Mouse (Mus musculus): ENCODE results near the gene Lrba. TPM values are rescaled to one million over a fixed set of nuclear protein-coding genes. Genes with fewer than 3 reads are reported as not detected.

Lrba gene
- polyA plus RNA-seq, 1 experiment from 2014 or later = 2.8 TPM

DNA sequence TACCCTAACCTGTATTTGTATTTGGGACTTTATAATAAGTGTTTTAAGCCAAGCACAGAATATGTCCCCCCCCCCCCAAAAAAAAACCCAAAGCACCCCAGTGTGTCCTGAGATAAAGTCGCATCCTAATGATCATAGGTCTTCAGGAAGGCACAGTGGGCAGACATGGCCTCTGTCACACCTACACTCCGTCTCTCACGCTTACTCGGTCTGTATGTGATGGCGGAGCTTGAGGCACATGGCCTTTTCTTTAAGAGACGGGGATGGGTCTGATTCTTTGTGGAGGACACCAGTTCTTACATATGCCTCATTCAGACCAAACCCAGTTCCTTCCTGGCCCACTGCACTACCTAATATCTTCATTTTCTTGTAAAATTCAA lies 537.5 kb downstream of the Lrba start:
- Histone ChIP-seq H3K9me3 (replicated peaks; ENCODE audit: control insufficient read depth, low read length) (no peaks in the 10 kb centered on the region), H3K36me3 (ENCODE audit: control insufficient read depth, insufficient read depth) (no peaks in the 10 kb centered on the region), H3K4me1 (ENCODE audit: control insufficient read depth, low read depth, low read length) (no peaks in the 10 kb centered on the region), H3K27ac (ENCODE audit: low read length) (no peak overlapping the region), H3K4me3 (ENCODE audit: low read depth, low read length) (no peak overlapping the region), H3K9ac (ENCODE audit: low read depth, low read length) (no peak overlapping the region), H3K27me3 (ENCODE audit: control insufficient read depth, insufficient read depth, low read depth, low read length) (no peaks in the 10 kb centered on the region), H3K4me2 (ENCODE audit: low read depth, low read length) (no peak overlapping the region)
- 77% methylated on average over 6 of the region's 6 CpGs for WGBS (ENCODE audit: insufficient replicate concordance)
- no peak for ATAC-seq (ENCODE audit: low read depth)

DNA sequence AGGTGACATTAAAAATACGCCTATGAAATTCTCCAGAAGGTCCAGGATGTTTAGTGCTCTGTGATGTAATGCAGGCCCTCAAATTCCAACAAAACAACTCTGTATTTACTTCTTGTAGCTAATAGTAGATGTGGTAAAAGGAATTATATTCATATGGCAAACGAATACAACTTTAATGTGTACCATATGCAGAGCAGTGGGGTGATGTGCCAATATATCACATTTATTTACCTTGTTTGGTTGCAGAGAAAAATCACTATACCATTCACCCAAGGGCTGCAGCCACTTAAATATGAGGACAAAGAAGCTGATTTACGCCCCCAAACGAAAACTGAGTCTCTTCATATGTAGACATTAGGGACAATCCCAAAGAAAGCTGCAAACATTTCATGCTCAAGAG lies 538.0 kb downstream of the Lrba start:
- H3K36me3 ChIP-seq (ENCODE audit: control insufficient read depth, insufficient read depth) = no peaks in the 10 kb centered on the region
- H3K27ac ChIP-seq (ENCODE audit: low read length) = no peak overlapping the region
- H3K4me3 ChIP-seq (ENCODE audit: low read depth, low read length) = no peak overlapping the region
- H3K4me2 ChIP-seq (ENCODE audit: low read depth, low read length) = no peak overlapping the region
- H3K4me1 ChIP-seq (ENCODE audit: control insufficient read depth, low read depth, low read length) = no peaks in the 10 kb centered on the region
- no peak overlapping the region for H3K9ac ChIP-seq (ENCODE audit: low read depth, low read length)
- WGBS (ENCODE audit: insufficient replicate concordance) = 64% methylated on average over 4 of the region's 4 CpGs
- no peaks in the 10 kb centered on the region for H3K9me3 ChIP-seq (replicated peaks; ENCODE audit: control insufficient read depth, low read length)
- no peak for ATAC-seq (ENCODE audit: low read depth)
- no peaks in the 10 kb centered on the region for H3K27me3 ChIP-seq (ENCODE audit: control insufficient read depth, insufficient read depth, low read depth, low read length)

DNA sequence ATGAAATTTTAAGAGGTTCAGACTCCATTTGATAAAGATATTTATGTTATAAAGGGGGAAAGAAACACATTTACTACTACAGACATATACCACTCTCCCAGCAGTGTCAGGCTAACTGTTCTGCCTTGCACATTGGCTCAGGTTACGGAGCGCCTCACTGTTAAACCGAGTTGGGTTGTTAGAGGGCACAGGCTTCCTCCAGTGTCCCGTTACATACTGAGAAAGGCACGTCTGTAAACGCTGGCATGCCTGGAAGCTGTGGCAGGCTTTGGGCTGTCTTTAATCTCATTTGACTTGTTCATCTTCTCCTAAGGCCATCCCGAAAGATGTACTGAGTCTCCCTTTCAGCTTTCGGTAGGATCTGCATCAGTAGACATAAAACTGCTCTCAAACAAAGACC lies 544.1 kb downstream of the Lrba start:
- no peak for ATAC-seq (ENCODE audit: low read depth)
- no peaks in the 10 kb centered on the region for H3K27me3 ChIP-seq (ENCODE audit: control insufficient read depth, insufficient read depth, low read depth, low read length)
- H3K4me3 ChIP-seq (ENCODE audit: low read depth, low read length) = no peak overlapping the region
- no peaks in the 10 kb centered on the region for H3K4me1 ChIP-seq (ENCODE audit: control insufficient read depth, low read depth, low read length)
- H3K36me3 ChIP-seq (ENCODE audit: control insufficient read depth, insufficient read depth) = no peaks in the 10 kb centered on the region
- no peak overlapping the region for H3K4me2 ChIP-seq (ENCODE audit: low read depth, low read length)
- no peak overlapping the region for H3K9ac ChIP-seq (ENCODE audit: low read depth, low read length)
- H3K27ac ChIP-seq (ENCODE audit: low read length) = no peak overlapping the region
- H3K9me3 ChIP-seq (replicated peaks; ENCODE audit: control insufficient read depth, low read length) = no peaks in the 10 kb centered on the region
- WGBS (ENCODE audit: insufficient replicate concordance) = 46% methylated on average over 8 of the region's 8 CpGs

DNA sequence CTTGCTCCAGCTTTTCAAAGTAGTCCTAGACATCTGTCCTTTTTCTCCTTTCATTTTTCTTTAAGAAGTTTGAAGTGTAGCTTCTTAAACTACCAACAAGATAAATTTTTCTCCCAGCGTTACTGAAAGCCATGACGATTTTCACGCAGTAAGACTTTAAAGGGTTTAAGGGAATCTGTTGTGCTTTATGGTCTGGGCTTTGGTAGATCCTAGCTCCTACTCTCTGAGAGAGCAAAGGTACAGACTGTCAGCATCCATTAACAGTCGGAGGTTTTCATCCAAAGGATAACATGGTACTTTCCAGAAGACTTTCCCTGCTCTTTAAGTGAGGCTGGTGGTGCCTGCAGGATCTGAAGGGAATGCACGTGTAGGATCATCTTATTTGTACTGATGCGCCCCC lies 544.5 kb downstream of the Lrba start:
- H3K4me2 ChIP-seq (ENCODE audit: low read depth, low read length) = no peak overlapping the region
- ATAC-seq (ENCODE audit: low read depth) = no peak
- WGBS (ENCODE audit: insufficient replicate concordance) = 66% methylated on average over 6 of the region's 6 CpGs

DNA sequence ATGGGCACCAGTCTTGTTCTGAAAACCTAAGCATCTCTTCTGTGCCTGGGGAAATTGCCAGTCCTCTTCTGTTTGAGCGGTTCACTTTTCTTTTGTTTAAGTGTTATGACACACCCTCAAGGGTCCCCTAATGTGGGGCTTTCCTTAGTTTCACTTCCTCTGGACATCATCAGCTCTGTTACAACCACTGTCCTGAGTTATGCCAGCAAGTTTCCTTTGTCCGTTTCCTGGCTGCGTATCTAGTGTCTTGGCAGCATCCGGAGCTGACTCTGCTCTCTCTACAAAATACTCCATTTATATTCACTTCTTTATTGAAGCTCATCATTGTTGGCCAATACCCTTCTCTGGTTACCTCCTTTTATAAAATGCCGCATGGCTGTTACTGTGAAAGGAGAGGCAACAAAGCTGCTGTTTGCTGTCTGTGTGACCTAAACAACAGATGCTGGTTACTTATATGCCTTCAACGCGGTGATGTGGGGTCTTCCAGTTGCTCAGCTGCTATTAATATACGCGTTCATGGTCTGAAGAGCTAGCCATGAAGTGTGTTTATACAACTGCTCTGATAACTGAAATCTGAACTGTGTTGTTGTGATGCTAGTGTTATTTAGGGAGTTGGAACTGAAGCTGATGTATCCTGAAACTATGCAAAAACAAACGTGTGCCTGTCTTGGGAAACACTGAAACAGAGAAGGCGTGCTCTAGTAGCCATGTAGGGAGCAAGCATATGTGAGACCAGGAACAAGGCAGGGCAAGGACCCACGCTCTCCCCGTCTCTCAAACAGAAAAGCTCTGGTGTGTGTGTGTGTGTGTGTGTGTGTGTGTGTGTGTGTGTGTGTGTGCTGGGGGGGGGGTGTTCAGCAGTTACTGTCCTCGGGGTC lies 550.3 kb downstream of the Lrba start:
- no peak overlapping the region for H3K4me3 ChIP-seq (ENCODE audit: low read depth, low read length)
- 0 out of 2 replicates have a peak overlapping the region, but pooled peaks have one; percentile 12 for H3K27ac ChIP-seq (ENCODE audit: low read length)
- no peaks in the 10 kb centered on the region for H3K9me3 ChIP-seq (replicated peaks; ENCODE audit: control insufficient read depth, low read length)
- no peak overlapping the region for H3K4me2 ChIP-seq (ENCODE audit: low read depth, low read length)
- WGBS (ENCODE audit: insufficient replicate concordance) = 39% methylated on average over 14 of the region's 14 CpGs
- H3K27me3 ChIP-seq (ENCODE audit: control insufficient read depth, insufficient read depth, low read depth, low read length) = no peaks in the 10 kb centered on the region
- ATAC-seq (ENCODE audit: low read depth) = no peak; the same call in 1 of the 2 replicates
- no peak overlapping the region for H3K9ac ChIP-seq (ENCODE audit: low read depth, low read length)
- no peaks in the 10 kb centered on the region for H3K4me1 ChIP-seq (ENCODE audit: control insufficient read depth, low read depth, low read length)
- H3K36me3 ChIP-seq (ENCODE audit: control insufficient read depth, insufficient read depth) = no peaks in the 10 kb centered on the region

More for the DNA sequence above, 544.5 kb downstream of the Lrba start:
- Histone ChIP-seq H3K4me1 (ENCODE audit: control insufficient read depth, low read depth, low read length) (no peaks in the 10 kb centered on the region), H3K27ac (ENCODE audit: low read length) (no peak overlapping the region), H3K4me3 (ENCODE audit: low read depth, low read length) (no peak overlapping the region), H3K27me3 (ENCODE audit: control insufficient read depth, insufficient read depth, low read depth, low read length) (no peaks in the 10 kb centered on the region), H3K36me3 (ENCODE audit: control insufficient read depth, insufficient read depth) (no peaks in the 10 kb centered on the region), H3K9ac (ENCODE audit: low read depth, low read length) (no peak overlapping the region), H3K9me3 (replicated peaks; ENCODE audit: control insufficient read depth, low read length) (no peaks in the 10 kb centered on the region)

DNA sequence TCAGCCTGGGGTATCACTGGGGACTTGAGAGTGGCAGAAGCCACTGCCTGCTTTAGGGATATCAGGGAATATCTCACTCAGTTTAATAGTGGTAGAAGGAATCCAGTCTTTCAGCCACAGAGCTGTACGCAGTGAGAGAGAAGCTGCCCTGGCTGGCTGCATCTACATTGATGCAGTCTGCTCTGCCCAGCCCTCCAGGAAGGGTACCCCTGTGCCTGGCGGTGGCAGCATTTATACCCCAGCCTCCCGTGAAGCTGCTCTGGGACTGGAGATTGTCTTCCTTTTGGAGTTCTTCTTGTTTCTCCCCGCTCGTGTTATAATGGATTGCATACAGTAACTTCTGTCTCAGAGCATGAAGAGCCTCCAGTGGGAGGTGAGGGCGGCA lies 551.0 kb downstream of the Lrba start:
- no peak overlapping the region for H3K9ac ChIP-seq (ENCODE audit: low read depth, low read length)
- no peaks in the 10 kb centered on the region for H3K36me3 ChIP-seq (ENCODE audit: control insufficient read depth, insufficient read depth)
- H3K27ac ChIP-seq (ENCODE audit: low read length) = no peak overlapping the region
- no peaks in the 10 kb centered on the region for H3K27me3 ChIP-seq (ENCODE audit: control insufficient read depth, insufficient read depth, low read depth, low read length)
- 69% methylated on average over 6 of the region's 6 CpGs for WGBS (ENCODE audit: insufficient replicate concordance)
- no peak overlapping the region for H3K4me2 ChIP-seq (ENCODE audit: low read depth, low read length)
- no peak overlapping the region for H3K4me3 ChIP-seq (ENCODE audit: low read depth, low read length)
- no peaks in the 10 kb centered on the region for H3K9me3 ChIP-seq (replicated peaks; ENCODE audit: control insufficient read depth, low read length)
- H3K4me1 ChIP-seq (ENCODE audit: control insufficient read depth, low read depth, low read length) = no peaks in the 10 kb centered on the region
- ATAC-seq (ENCODE audit: low read depth) = no peak

DNA sequence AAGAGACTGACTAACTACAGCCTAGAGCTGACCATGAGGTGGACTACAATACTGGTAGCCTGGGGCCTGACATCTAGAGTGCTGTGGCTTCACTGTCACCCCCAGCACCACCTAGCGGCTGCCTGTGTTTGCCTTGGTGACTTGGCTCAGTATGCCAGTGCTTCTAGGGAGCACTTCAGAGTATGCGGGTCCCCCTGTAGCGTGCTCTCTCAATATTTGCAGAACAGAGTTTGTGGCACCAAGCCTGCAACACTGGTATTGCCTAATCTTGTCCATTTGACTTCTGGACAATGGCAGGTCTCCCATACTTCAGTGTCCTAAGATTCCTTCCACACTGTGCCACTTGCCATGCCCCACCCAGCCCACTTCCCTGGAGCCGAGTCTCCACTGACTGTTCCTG lies 555.2 kb downstream of the Lrba start:
- Histone ChIP-seq H3K27me3 (ENCODE audit: control insufficient read depth, insufficient read depth, low read depth, low read length) (no peaks in the 10 kb centered on the region), H3K36me3 (ENCODE audit: control insufficient read depth, insufficient read depth) (no peaks in the 10 kb centered on the region), H3K4me3 (ENCODE audit: low read depth, low read length) (no peak overlapping the region), H3K9me3 (replicated peaks; ENCODE audit: control insufficient read depth, low read length) (no peaks in the 10 kb centered on the region), H3K27ac (ENCODE audit: low read length) (no peak overlapping the region), H3K4me2 (ENCODE audit: low read depth, low read length) (no peak overlapping the region), H3K9ac (ENCODE audit: low read depth, low read length) (no peak overlapping the region), H3K4me1 (ENCODE audit: control insufficient read depth, low read depth, low read length) (no peaks in the 10 kb centered on the region)
- no peak; the same call in 1 of the 2 replicates for ATAC-seq (ENCODE audit: low read depth)
- whole genome bisulfite sequencing (ENCODE audit: insufficient replicate concordance) = 54% methylated on average over 4 of the region's 4 CpGs

DNA sequence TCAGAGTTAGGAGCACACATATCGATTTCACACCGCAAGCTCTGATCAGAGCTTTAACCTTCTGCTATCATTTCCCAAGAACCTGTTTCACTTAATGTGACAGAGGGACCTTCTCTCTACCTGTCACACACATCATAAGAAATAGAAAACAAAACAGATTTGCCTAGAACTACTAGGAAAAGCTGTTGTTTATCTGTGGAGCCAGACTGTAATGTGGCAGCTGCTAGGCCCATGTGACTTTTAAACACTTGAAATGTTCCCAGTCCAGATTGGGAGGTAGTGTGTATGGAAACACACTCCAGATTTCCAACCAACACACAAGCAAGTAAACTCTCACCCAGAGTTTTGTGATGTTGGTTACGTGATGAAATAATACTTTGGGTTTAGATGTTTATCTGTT lies 559.6 kb downstream of the Lrba start:
- WGBS (ENCODE audit: insufficient replicate concordance) = 84% methylated on average over 3 of the region's 3 CpGs
- no peak for ATAC-seq (ENCODE audit: low read depth)
- Histone ChIP-seq H3K4me1 (ENCODE audit: control insufficient read depth, low read depth, low read length) (no peaks in the 10 kb centered on the region), H3K27ac (ENCODE audit: low read length) (no peak overlapping the region), H3K36me3 (ENCODE audit: control insufficient read depth, insufficient read depth) (no peaks in the 10 kb centered on the region; the same call in 1 of the 2 replicates), H3K9me3 (replicated peaks; ENCODE audit: control insufficient read depth, low read length) (no peaks in the 10 kb centered on the region), H3K4me3 (ENCODE audit: low read depth, low read length) (no peak overlapping the region), H3K9ac (ENCODE audit: low read depth, low read length) (no peak overlapping the region), H3K27me3 (ENCODE audit: control insufficient read depth, insufficient read depth, low read depth, low read length) (no peaks in the 10 kb centered on the region), H3K4me2 (ENCODE audit: low read depth, low read length) (no peak overlapping the region)

DNA sequence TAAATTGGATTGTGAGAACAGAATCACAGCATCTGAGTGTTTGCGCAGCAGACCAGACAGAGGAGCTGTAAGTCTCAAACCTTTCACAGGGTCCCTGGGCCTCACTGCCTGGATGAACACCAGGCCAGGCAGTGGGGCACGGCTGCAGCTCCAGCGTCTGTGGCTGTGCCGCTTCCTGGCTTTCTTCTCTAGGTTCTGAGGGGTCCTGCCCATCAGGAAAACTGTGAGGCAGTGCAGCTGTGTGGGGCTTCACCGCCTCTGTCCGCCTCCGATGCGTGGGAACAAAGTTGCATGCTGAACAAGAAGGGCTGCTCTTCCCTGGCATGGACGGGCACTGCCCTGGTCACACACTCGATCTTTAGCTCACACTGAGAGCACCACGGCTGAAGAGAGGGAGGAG lies 560.5 kb downstream of the Lrba start:
- Histone ChIP-seq H3K9me3 (replicated peaks; ENCODE audit: control insufficient read depth, low read length) (no peaks in the 10 kb centered on the region), H3K4me1 (ENCODE audit: control insufficient read depth, low read depth, low read length) (no peaks in the 10 kb centered on the region), H3K27me3 (ENCODE audit: control insufficient read depth, insufficient read depth, low read depth, low read length) (no peaks in the 10 kb centered on the region), H3K4me2 (ENCODE audit: low read depth, low read length) (no peak overlapping the region), H3K9ac (ENCODE audit: low read depth, low read length) (no peak overlapping the region), H3K27ac (ENCODE audit: low read length) (no peak overlapping the region), H3K4me3 (ENCODE audit: low read depth, low read length) (no peak overlapping the region), H3K36me3 (ENCODE audit: control insufficient read depth, insufficient read depth) (no peaks in the 10 kb centered on the region; the same call in 1 of the 2 replicates)
- no peak for ATAC-seq (ENCODE audit: low read depth)
- WGBS (ENCODE audit: insufficient replicate concordance) = 66% methylated on average over 11 of the region's 11 CpGs

Measured in liver, embryonic 16.5 days (tissue).